Mouse (Mus musculus) ovary, postnatal 14 days (tissue): ENCODE measurements around the gene Robo2.
"Not testable (repeated sequence)": the region's sequence is repeated elsewhere in the genome, so short reads cannot be mapped to it uniquely, and the experiment has no call there.

ENCODE experiments used
- DNase-seq: peaks from one replicate; pipeline ENCODE4 v3.0.0; 2022; ENCODE audit warnings: low spot score

Gene Robo2

GRCm38 (mm10) chr16:74065958-74066357, 345.7 kb downstream of the Robo2 start:
- no peak for DNase-seq

- no peak for DNase-seq
Observed at GRCm38 (mm10) chr16:74061951-74062350, 349.7 kb downstream of the Robo2 start.

GRCm38 (mm10) chr16:74061479-74061878, 350.1 kb downstream of the Robo2 start:
- DNase-seq = no peak

- DNase-seq = no peak
Observed at GRCm38 (mm10) chr16:74056886-74057285, 354.7 kb downstream of the Robo2 start.

GRCm38 (mm10) chr16:74056210-74056609, 355.4 kb downstream of the Robo2 start:
- no peak for DNase-seq

- peak; percentile 27 for DNase-seq
Observed at GRCm38 (mm10) chr16:74055061-74055751, 356.4 kb downstream of the Robo2 start.

- no peak for DNase-seq
Observed at GRCm38 (mm10) chr16:74049467-74049866, 362.2 kb downstream of the Robo2 start.

GRCm38 (mm10) chr16:74048980-74049379, 362.6 kb downstream of the Robo2 start:
- no peak for DNase-seq

GRCm38 (mm10) chr16:74047232-74047631, 364.4 kb downstream of the Robo2 start:
- DNase-seq = no peak

GRCm38 (mm10) chr16:74040797-74041196, 370.8 kb downstream of the Robo2 start:
- not testable (repeated sequence) for DNase-seq

GRCm38 (mm10) chr16:74027822-74028221, 383.8 kb downstream of the Robo2 start:
- no peak for DNase-seq

GRCm38 (mm10) chr16:74022281-74022978, 389.2 kb downstream of the Robo2 start:
- no peak for DNase-seq

- no peak for DNase-seq
Observed at GRCm38 (mm10) chr16:74005767-74006166, 405.9 kb downstream of the Robo2 start.

GRCm38 (mm10) chr16:74001331-74001730, 410.3 kb downstream of the Robo2 start:
- DNase-seq = no peak

- DNase-seq = no peak
Observed at GRCm38 (mm10) chr16:73991212-73991611, 420.4 kb downstream of the Robo2 start.

GRCm38 (mm10) chr16:73969573-73969972, 442.1 kb downstream of the Robo2 start:
- DNase-seq = no peak

GRCm38 (mm10) chr16:73964366-73964926, 447.2 kb downstream of the Robo2 start:
- DNase-seq = no peak

GRCm38 (mm10) chr16:73959479-73959970, 452.1 kb downstream of the Robo2 start:
- no peak for DNase-seq

- no peak for DNase-seq
Observed at GRCm38 (mm10) chr16:73958524-73958846, 453.1 kb downstream of the Robo2 start.

GRCm38 (mm10) chr16:73957675-73958523, 453.7 kb downstream of the Robo2 start:
- DNase-seq = no peak

GRCm38 (mm10) chr16:73946171-73946570, 465.5 kb downstream of the Robo2 start:
- DNase-seq = no peak

GRCm38 (mm10) chr16:73940211-73940541, 471.4 kb downstream of the Robo2 start:
- no peak for DNase-seq
